Mouse (Mus musculus): ENCODE measurements at regions not wholly inside any gene's neighbourhood (a gene's known extent, or its start where the extent isn't known, plus 50 kb on each side); places are given as distances from the start of the nearest gene placed in this dataset.

DNA sequence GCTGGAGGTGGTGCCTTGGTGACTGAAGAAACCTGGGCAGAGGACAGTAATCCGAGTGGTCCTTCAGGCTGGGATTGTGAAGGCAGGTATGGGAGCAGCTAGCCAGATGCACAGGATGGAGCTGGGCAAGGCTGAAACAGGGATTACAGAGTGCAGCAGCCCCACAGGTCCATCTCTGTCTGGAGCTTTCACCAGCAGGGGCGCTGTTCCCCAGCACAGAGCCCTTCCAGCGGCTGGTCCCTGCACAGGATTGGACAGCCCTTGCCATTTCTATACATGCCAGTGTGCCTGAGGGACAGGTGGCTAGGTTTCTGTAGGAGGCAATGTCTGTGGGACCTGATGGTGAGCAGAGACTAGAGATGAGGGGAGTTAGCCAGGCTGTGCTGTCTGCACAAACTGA is 428.3 kb downstream of the Ptpru start:
- H3K27me3 ChIP-seq (ENCODE audit: low read depth, poor library complexity, severe bottlenecking), result peaks cover 86% of the 10 kb centered on the region
- H3K36me3 ChIP-seq, result no peaks in the 10 kb centered on the region
- peaks cover 46% of the 10 kb centered on the region for H3K4me1 ChIP-seq
- H3K9me3 ChIP-seq (replicated peaks), result no peaks in the 10 kb centered on the region
- DNase-seq (ENCODE audit: low spot score), result peak; percentile 82
- H3K27ac ChIP-seq, result no peak overlapping the region
- H3K4me3 ChIP-seq, result no peak overlapping the region
- WGBS, result 44% methylated on average over 3 of the region's 3 CpGs

DNA sequence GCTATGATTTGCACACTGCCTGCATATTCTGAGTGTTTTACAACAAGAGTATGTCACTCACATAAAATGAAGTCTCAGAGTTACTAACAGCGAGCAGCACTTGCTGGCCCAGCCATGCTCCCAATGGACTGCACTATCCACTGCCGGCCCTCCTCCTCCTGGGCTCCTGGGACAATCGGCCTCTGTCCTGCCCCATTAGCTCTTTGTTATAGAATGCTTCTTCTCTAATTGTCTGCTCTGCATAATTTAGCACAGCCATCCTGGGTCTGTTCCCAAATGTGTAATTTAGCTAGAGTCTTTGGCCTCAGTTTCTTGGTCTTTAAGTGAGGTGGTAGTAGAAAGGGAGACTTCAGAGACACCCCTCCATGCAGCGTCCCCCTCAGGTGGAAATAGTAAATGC is 426.2 kb downstream of the Ptpru start:
- no peaks in the 10 kb centered on the region for H3K36me3 ChIP-seq
- H3K4me3 ChIP-seq, result no peak overlapping the region
- H3K27me3 ChIP-seq (ENCODE audit: low read depth, poor library complexity, severe bottlenecking), result peaks cover 81% of the 10 kb centered on the region
- H3K27ac ChIP-seq, result no peak overlapping the region
- peaks cover 36% of the 10 kb centered on the region for H3K4me1 ChIP-seq
- no peak for DNase-seq (ENCODE audit: low spot score)
- no peaks in the 10 kb centered on the region for H3K9me3 ChIP-seq (replicated peaks)
- WGBS, result 65% methylated on average over 4 of the region's 4 CpGs

DNA sequence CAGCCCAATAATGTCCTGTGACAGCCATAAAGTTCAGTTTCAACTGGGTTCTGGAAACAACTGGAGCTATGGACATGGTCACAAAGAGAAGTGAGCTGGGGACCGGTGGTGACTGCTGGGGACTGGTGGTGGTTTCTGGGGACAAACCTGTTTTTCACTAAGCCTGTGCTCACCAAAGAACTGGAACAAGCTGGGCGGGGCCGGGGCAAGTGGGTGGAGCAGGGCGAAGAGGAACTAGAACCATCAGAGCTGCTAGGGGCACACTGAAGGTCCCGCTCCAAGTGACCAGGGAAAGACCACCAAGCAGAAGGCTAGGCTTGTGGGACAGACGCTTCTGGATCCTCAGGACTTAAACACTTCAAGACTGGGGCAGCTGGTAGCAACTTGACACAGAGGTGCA is 424.7 kb downstream of the Ptpru start:
- H3K27me3 ChIP-seq (ENCODE audit: low read depth, poor library complexity, severe bottlenecking), result peaks cover 66% of the 10 kb centered on the region
- no peaks in the 10 kb centered on the region for H3K36me3 ChIP-seq
- no peaks in the 10 kb centered on the region for H3K9me3 ChIP-seq (replicated peaks)
- no peak for DNase-seq (ENCODE audit: low spot score)
- H3K4me3 ChIP-seq, result no peak overlapping the region
- 81% methylated on average over 6 of the region's 6 CpGs for WGBS
- peaks cover 24% of the 10 kb centered on the region for H3K4me1 ChIP-seq
- H3K27ac ChIP-seq, result no peak overlapping the region

DNA sequence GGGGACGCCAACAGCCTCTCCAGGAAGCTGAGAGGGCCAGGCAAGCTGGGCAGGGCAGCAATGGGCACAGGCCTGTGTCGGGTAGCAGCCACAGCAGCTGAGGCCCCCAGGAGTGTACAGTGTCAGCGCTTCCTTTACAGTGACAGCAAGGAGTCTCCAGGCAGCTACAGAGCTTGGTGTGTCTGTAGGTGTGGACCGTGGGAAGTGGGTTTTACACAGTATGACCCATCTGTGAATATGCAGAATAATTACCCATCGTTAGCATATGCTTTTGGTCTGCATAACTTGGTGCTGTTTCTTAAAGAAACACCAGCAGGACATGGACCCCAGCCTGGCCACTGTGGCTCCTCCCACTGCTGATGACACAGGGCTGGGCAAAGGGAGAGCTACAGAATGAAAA is 422.6 kb downstream of the Ptpru start:
- no peak overlapping the region for H3K27ac ChIP-seq
- H3K36me3 ChIP-seq, result no peaks in the 10 kb centered on the region
- H3K4me1 ChIP-seq, result peaks cover 17% of the 10 kb centered on the region
- H3K27me3 ChIP-seq (ENCODE audit: low read depth, poor library complexity, severe bottlenecking), result peaks cover 46% of the 10 kb centered on the region
- H3K9me3 ChIP-seq (replicated peaks), result no peaks in the 10 kb centered on the region
- no peak overlapping the region for H3K4me3 ChIP-seq
- no peak for DNase-seq (ENCODE audit: low spot score)
- 81% methylated on average over 5 of the region's 5 CpGs for WGBS

DNA sequence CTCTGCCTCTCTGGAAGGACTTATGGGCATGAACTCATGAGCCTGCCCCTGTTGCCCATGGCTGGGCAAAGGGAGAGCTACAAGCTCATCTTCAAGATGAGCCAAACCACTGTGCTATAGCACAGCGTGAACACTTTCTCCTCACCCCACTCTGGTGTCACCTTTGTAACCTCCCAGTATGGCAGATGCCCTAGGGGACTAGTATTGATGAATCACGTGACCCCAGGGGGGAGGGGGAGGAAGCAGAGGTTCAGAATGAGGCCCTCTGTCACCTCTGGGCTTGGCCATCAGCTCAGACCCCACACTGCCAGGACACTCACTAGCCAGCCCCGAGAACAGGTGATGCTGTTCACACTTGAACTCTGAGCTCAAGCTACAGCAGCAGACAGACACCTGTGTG is 421.9 kb downstream of the Ptpru start:
- Histone ChIP-seq H3K36me3 (no peaks in the 10 kb centered on the region), H3K9me3 (replicated peaks) (no peaks in the 10 kb centered on the region), H3K27ac (no peak overlapping the region), H3K27me3 (ENCODE audit: low read depth, poor library complexity, severe bottlenecking) (peaks cover 38% of the 10 kb centered on the region), H3K4me1 (peaks cover 17% of the 10 kb centered on the region), H3K4me3 (no peak overlapping the region)
- no peak for DNase-seq (ENCODE audit: low spot score)
- WGBS, result 42% methylated on average over 3 of the region's 3 CpGs

DNA sequence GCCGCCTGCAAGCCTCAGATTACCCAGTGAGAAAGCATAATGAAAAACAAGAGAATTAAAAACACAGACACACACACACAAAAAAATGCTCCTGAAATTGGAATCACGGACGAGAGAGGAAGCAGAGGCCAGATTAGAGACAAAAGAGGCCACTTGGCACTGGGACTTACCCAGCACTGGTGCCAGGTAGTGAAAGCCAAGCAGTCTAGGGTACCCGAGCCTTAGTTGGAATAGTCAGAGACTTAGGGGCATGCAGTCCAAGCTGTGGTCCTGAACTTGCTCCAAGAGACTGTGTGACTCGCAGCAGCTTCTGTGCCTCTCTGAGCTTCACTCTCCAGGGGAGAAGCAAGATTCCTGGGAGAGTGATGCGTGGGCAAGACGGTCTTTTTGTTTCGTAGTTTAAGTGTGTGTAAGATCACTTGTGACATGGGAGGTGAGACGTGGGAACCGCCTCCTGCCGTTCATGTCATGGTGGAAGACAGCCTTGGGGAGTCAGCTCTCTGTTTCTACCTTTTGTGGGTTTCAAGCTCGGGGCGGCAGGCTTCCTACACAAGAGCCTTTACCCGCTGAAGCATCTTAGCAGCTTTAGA is 420.8 kb downstream of the Ptpru start:
- DNase-seq (ENCODE audit: low spot score), result no peak
- no peaks in the 10 kb centered on the region for H3K9me3 ChIP-seq (replicated peaks)
- no peaks in the 10 kb centered on the region for H3K36me3 ChIP-seq
- peaks cover 28% of the 10 kb centered on the region for H3K27me3 ChIP-seq (ENCODE audit: low read depth, poor library complexity, severe bottlenecking)
- H3K4me3 ChIP-seq, result no peak overlapping the region
- WGBS, result 85% methylated on average over 14 of the region's 14 CpGs
- H3K4me1 ChIP-seq, result peaks cover 17% of the 10 kb centered on the region
- H3K27ac ChIP-seq, result no peak overlapping the region

DNA sequence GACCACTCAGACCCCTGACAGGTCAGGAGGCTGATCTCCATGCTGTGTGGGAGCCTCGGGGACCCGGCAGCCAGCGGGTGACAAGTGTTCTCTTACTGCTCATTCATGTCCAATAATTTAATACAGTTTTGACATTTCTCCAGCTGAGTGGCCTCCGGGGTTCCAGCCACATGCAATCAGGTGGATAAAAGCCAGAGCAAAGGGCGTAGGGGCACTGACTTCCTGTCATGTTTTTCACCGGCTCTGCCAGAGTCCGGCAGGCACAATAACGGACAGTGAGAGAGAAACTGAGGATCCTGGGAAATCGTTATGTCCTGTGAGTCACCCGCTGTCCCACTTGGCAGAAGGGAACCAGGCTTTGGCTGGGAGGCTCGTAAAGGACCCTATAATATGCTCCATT is 412.8 kb downstream of the Ptpru start:
- Histone ChIP-seq H3K4me1 (peaks cover 25% of the 10 kb centered on the region), H3K27ac (no peak overlapping the region), H3K36me3 (no peaks in the 10 kb centered on the region), H3K9me3 (replicated peaks) (no peaks in the 10 kb centered on the region), H3K27me3 (ENCODE audit: low read depth, poor library complexity, severe bottlenecking) (peaks cover 17% of the 10 kb centered on the region), H3K4me3 (no peak overlapping the region)
- WGBS, result 65% methylated on average over 11 of the region's 11 CpGs
- DNase-seq (ENCODE audit: low spot score), result no peak

DNA sequence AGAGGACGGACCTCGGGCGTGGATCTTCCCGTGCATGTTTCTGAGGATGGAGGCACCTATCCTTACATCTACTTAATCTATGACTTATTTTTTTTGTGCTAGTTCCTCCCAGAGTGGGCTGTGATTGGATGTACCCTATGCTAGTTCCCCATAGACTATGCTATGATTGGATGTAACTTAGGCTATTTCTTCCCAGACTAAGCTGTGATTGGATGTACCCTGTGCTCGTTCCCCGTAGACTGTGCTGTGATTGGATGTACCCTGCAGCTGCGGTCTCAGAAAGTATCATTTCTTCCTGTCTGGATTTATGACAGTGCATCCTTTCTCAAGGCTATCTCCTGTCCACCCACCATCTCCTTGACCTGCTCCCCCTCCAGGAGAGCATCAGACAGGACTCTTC is 410.2 kb downstream of the Ptpru start:
- H3K9me3 ChIP-seq (replicated peaks), result no peaks in the 10 kb centered on the region
- H3K4me1 ChIP-seq, result peaks cover 25% of the 10 kb centered on the region
- H3K36me3 ChIP-seq, result no peaks in the 10 kb centered on the region
- no peak for DNase-seq (ENCODE audit: low spot score)
- peaks cover 21% of the 10 kb centered on the region for H3K27me3 ChIP-seq (ENCODE audit: low read depth, poor library complexity, severe bottlenecking)
- H3K4me3 ChIP-seq, result no peak overlapping the region
- WGBS, result 94% methylated on average over 7 of the region's 7 CpGs
- no peak overlapping the region for H3K27ac ChIP-seq

DNA sequence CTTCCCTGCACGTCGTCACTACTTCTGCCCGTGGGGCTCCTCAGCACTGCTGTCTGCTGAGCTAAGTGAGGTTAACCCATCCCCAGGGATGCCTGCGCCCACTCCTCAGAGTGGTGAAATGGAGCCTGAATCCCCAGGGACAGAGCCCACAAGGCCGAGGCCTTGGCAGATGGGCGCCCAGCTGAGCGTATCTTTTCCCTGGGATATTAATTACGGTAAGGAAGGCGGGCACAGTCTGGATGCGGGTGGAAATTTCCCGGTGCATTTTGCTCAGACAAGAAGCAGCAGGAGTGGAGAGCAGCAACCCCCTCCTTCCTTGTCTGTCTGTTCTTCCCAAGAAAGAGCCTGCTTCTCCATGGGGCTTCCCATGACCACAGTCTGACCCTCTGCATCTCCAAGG is 408.7 kb downstream of the Ptpru start:
- Histone ChIP-seq H3K27me3 (ENCODE audit: low read depth, poor library complexity, severe bottlenecking) (peaks cover 21% of the 10 kb centered on the region), H3K4me3 (no peak overlapping the region), H3K4me1 (peaks cover 25% of the 10 kb centered on the region), H3K27ac (no peak overlapping the region), H3K36me3 (no peaks in the 10 kb centered on the region), H3K9me3 (replicated peaks) (no peaks in the 10 kb centered on the region)
- 79% methylated on average over 11 of the region's 11 CpGs for WGBS
- DNase-seq (ENCODE audit: low spot score), result no peak

DNA sequence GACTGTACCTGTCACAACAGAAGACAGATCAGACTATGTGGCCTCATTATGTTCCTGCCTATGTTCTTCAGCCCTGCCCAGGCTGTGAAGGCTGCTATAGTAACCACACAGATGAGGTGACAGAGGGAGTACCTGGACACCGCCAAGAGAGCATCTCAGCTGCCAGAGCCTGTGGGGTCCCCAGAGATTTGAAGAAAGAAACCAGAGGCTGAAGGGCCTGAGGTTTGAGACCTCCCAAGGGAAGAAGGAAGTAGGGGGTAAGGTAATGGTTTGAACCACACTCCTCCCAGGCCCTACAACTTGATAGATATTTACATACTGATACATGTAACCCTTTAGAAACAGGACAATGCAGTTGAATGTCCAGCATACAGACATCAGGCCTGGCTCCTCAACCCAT is 407.7 kb downstream of the Ptpru start:
- Histone ChIP-seq H3K36me3 (no peaks in the 10 kb centered on the region), H3K4me1 (peaks cover 21% of the 10 kb centered on the region), H3K9me3 (replicated peaks) (no peaks in the 10 kb centered on the region), H3K27me3 (ENCODE audit: low read depth, poor library complexity, severe bottlenecking) (peaks cover 21% of the 10 kb centered on the region), H3K4me3 (no peak overlapping the region), H3K27ac (peak overlapping the region; percentile 38; the same call in 1 of the 2 replicates)
- WGBS, result 85% methylated on average over 1 of the region's 1 CpGs
- no peak for DNase-seq (ENCODE audit: low spot score)

DNA sequence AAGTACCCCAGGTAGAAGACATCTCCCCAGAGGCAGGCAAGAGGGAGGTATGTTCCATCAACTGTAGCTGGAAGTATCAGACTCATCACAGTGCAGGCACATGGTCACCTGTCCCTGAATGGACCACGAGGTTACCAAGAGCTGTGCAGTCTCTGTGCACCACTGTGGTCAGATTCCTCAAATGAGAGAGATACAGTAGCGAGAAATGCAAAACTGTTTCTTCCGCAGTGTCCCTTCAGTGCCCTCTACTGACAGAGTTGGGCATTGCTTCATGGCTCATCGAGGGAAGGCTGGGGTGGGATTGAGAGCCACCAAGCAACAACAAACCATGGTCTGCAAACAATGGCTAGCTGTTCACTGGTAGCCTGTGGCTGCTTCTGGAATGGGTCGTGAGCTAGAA is 406.9 kb downstream of the Ptpru start:
- H3K27me3 ChIP-seq (ENCODE audit: low read depth, poor library complexity, severe bottlenecking), result peaks cover 21% of the 10 kb centered on the region
- WGBS, result 12% methylated on average over 5 of the region's 5 CpGs
- H3K4me1 ChIP-seq, result peaks cover 14% of the 10 kb centered on the region
- no peak overlapping the region for H3K27ac ChIP-seq
- DNase-seq (ENCODE audit: low spot score), result peak; percentile 83
- no peak overlapping the region for H3K4me3 ChIP-seq
- no peaks in the 10 kb centered on the region for H3K9me3 ChIP-seq (replicated peaks)
- no peaks in the 10 kb centered on the region for H3K36me3 ChIP-seq

DNA sequence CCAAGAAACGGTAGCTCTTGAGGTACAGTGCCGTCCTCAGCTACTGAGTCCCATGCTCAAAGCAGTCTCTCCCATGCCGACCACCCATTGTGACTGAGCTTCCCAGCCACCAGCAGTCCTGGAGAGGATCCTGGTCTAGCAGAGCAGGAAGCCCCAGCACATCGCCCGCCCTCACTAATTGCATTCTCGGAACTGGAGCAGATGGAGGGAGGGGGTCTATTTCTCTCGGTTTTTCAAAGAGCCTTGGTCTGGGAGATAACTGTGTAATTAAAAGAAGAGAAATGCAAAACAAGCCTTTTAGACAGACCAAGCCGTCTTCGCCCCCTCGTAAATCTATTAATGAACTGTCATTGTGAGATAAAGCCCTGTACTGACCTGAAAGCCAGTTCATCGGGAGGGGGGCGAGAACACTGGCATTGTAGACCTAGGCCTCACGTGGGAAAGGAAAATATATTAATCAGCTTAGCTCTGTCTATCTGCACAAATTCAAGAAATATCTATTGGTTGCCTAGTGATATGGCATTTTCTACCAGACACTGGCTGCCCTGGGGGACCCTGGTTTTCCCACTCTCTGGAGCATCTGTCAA is 405.4 kb downstream of the Ptpru start:
- H3K4me3 ChIP-seq, result no peak overlapping the region
- DNase-seq (ENCODE audit: low spot score), result no peak
- no peaks in the 10 kb centered on the region for H3K9me3 ChIP-seq (replicated peaks)
- H3K4me1 ChIP-seq, result peaks cover 14% of the 10 kb centered on the region
- H3K27me3 ChIP-seq (ENCODE audit: low read depth, poor library complexity, severe bottlenecking), result peaks cover 21% of the 10 kb centered on the region
- H3K36me3 ChIP-seq, result no peaks in the 10 kb centered on the region
- WGBS, result 58% methylated on average over 13 of the region's 13 CpGs
- no peak overlapping the region for H3K27ac ChIP-seq

DNA sequence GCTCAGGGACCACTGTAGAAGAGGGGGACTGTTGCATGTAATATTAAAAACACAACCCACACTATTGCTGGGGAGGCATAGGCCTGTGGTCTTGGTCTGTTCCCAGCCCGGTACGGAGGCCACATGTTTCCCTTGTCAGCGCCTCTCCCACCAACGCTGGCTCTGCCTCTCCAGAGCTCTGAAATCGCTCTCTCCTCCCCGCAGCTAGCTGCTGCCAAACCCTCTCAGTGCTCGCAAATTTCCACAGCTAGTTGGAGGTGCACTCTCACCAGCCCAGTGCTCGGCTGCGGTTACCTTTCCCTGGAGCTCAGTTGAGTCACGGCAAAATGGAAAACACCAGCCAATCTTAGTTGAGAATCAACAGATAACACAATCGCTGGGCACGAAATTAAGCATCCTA is 402.9 kb downstream of the Ptpru start:
- DNase-seq (ENCODE audit: low spot score), result no peak
- Histone ChIP-seq H3K36me3 (no peaks in the 10 kb centered on the region), H3K27me3 (ENCODE audit: low read depth, poor library complexity, severe bottlenecking) (peaks cover 5% of the 10 kb centered on the region; the same call in 1 of the 2 replicates), H3K4me1 (peaks cover 9% of the 10 kb centered on the region), H3K27ac (no peak overlapping the region), H3K9me3 (replicated peaks) (no peaks in the 10 kb centered on the region), H3K4me3 (no peak overlapping the region)
- 84% methylated on average over 12 of the region's 12 CpGs for WGBS

DNA sequence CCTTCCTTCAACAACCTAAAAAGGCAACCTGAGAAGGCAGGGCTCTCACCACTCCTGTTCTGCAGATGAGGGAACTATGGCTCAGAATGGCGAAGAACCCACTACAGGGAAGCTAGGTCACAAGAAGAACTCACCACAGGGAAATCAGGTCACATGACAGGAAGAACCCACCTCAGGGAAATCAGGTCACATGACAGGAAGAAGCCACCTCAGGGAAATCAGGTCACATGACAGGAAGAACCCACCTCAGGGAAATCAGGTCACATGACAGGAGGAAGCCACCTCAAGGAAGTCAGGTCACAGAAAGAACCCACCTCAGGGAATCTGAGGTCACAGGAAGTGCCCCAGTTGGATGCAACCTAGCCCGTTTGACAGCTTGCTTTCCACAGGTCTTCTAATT is 399.7 kb downstream of the Ptpru start:
- Histone ChIP-seq H3K4me1 (peaks cover 8% of the 10 kb centered on the region), H3K9me3 (replicated peaks) (no peaks in the 10 kb centered on the region), H3K4me3 (no peak overlapping the region), H3K36me3 (no peaks in the 10 kb centered on the region), H3K27me3 (ENCODE audit: low read depth, poor library complexity, severe bottlenecking) (no peaks in the 10 kb centered on the region), H3K27ac (no peak overlapping the region)
- WGBS, result 89% methylated on average over 2 of the region's 2 CpGs
- DNase-seq (ENCODE audit: low spot score), result no peak

All from limb, embryonic 10.5 days (tissue).